Mouse (Mus musculus) frontal cortex, adult (tissue): ENCODE data around the gene Hist2h2aa1.

Experiments
- ATAC-seq: cut with Nextera tagmentation; 2 replicates; pipeline ENCODE4 v1.9.2; 2017; ENCODE audit warnings: mild to moderate bottlenecking, moderate library complexity, mixed read lengths; ENCODE audit not compliant: low TSS enrichment

Hist2h2aa1 gene

GRCm38 (mm10) chr3:96254683-96255355 lies 9.5 kb downstream of the Hist2h2aa1 start:
- ATAC-seq: no peak

- ATAC-seq: no peak
These were observed 10.8 kb downstream of the Hist2h2aa1 start for GRCm38 (mm10) chr3:96255926-96256593.

- ATAC-seq: no peak
These were observed 11.9 kb downstream of the Hist2h2aa1 start for GRCm38 (mm10) chr3:96257190-96257589.

GRCm38 (mm10) chr3:96260220-96260619 lies 14.9 kb downstream of the Hist2h2aa1 start:
- ATAC-seq: no peak

GRCm38 (mm10) chr3:96261623-96262022 lies 16.3 kb downstream of the Hist2h2aa1 start:
- no peak for ATAC-seq

- peak; percentile 86 for ATAC-seq
These were observed 17.0 kb downstream of the Hist2h2aa1 start for GRCm38 (mm10) chr3:96262216-96262875.

GRCm38 (mm10) chr3:96262979-96263550 lies 17.8 kb downstream of the Hist2h2aa1 start, which contains the start of gene Hist2h4:
Hist2h4 (minus strand) TSS chr3:96263311.
- peak; percentile 69 for ATAC-seq

GRCm38 (mm10) chr3:96263558-96264403 lies 18.5 kb downstream of the Hist2h2aa1 start:
- ATAC-seq: 0 out of 2 replicates have a peak, but pooled peaks have one; percentile 17

- ATAC-seq: no peak
These were observed 19.2 kb downstream of the Hist2h2aa1 start for GRCm38 (mm10) chr3:96264404-96264949.

- no peak for ATAC-seq
These were observed 20.9 kb downstream of the Hist2h2aa1 start for GRCm38 (mm10) chr3:96266132-96266710.

GRCm38 (mm10) chr3:96267541-96267940 lies 22.2 kb downstream of the Hist2h2aa1 start:
- no peak for ATAC-seq

- peak; percentile 81 for ATAC-seq
These were observed 22.9 kb downstream of the Hist2h2aa1 start, which contains the start of gene Hist2h3b for GRCm38 (mm10) chr3:96268051-96268775. Hist2h3b (plus strand) TSS chr3:96268654.

- peak; percentile 22; the same call in 1 of the 2 replicates for ATAC-seq
These were observed 23.6 kb downstream of the Hist2h2aa1 start for GRCm38 (mm10) chr3:96268776-96269378.

- peak; percentile 89 for ATAC-seq
These were observed 24.5 kb downstream of the Hist2h2aa1 start, which contains the start of gene Hist2h2bb for GRCm38 (mm10) chr3:96269511-96270474. Hist2h2bb (plus strand) TSS chr3:96269752.

GRCm38 (mm10) chr3:96273591-96274465 lies 28.5 kb downstream of the Hist2h2aa1 start:
- no peak for ATAC-seq

GRCm38 (mm10) chr3:96277428-96277799 lies 32.1 kb downstream of the Hist2h2aa1 start:
- peak; percentile 53 for ATAC-seq
